Mouse (Mus musculus) myocyte (in vitro differentiated cells): ENCODE measurements around the gene Tbx21.

Experiments
- CEBPB ChIP-seq: IDR thresholded peaks from 2 replicates; pipeline ENCODE4 v1.6.1; 2011; ENCODE audit warnings: mild to moderate bottlenecking, moderate library complexity; ENCODE audit not compliant: poor library complexity, insufficient read depth, severe bottlenecking
- E2F4 ChIP-seq: IDR thresholded peaks from one replicate; pipeline ENCODE4 v1.6.1; 2011; ENCODE audit warnings: mild to moderate bottlenecking, control low read depth, moderate library complexity; ENCODE audit not compliant: insufficient read depth
- MAX ChIP-seq: IDR thresholded peaks from one replicate; pipeline ENCODE4 v1.6.1; 2011; ENCODE audit warnings: low read depth, mild to moderate bottlenecking, control low read depth
- MYOD1 ChIP-seq, 3 experiments: IDR thresholded peaks; one replicate each; pipeline ENCODE4 v1.6.1; 2011; ENCODE audit warnings: control low read depth in 2 of 3, low read depth in 2 of 3, mild to moderate bottlenecking in 2 of 3, moderate library complexity in 1 of 3; ENCODE audit not compliant: insufficient read length in 2 of 3, control insufficient read depth in 1 of 3
- MYOG ChIP-seq, 3 experiments: IDR thresholded peaks; one replicate each; pipeline ENCODE4 v1.6.1; 2011; ENCODE audit warnings: control low read depth in 2 of 3, low read depth in 2 of 3, mild to moderate bottlenecking in 2 of 3; ENCODE audit not compliant: insufficient read length in 2 of 3, control insufficient read depth in 1 of 3, insufficient read depth in 1 of 3
- POLR2A ChIP-seq: IDR thresholded peaks from one replicate; pipeline ENCODE4 v1.6.1; 2011; ENCODE audit warnings: low read depth, mild to moderate bottlenecking, control low read depth, moderate library complexity; ENCODE audit not compliant: insufficient read length
- POLR2AphosphoS2 ChIP-seq: IDR thresholded peaks from one replicate; pipeline ENCODE4 v1.6.1; 2011; ENCODE audit warnings: low read depth, control low read depth; ENCODE audit not compliant: insufficient read length
- REST ChIP-seq: IDR thresholded peaks from one replicate; pipeline ENCODE4 v1.6.1; 2011; ENCODE audit warnings: mild to moderate bottlenecking, control low read depth, moderate library complexity; ENCODE audit not compliant: insufficient read depth, insufficient read length
- SRF ChIP-seq: IDR thresholded peaks from one replicate; pipeline ENCODE4 v1.6.1; 2011; ENCODE audit warnings: low read depth; ENCODE audit not compliant: control insufficient read depth, insufficient read length
- TCF12 ChIP-seq: IDR thresholded peaks from one replicate; pipeline ENCODE4 v1.6.1; 2011; ENCODE audit warnings: mild to moderate bottlenecking, control low read depth; ENCODE audit not compliant: poor library complexity, insufficient read depth, severe bottlenecking
- TCF3 ChIP-seq: IDR thresholded peaks from one replicate; pipeline ENCODE4 v1.6.1; 2011; ENCODE audit warnings: low read depth, control low read depth; ENCODE audit not compliant: insufficient read length
- USF1 ChIP-seq: IDR thresholded peaks from one replicate; pipeline ENCODE4 v1.6.1; 2011; ENCODE audit warnings: low read depth, mild to moderate bottlenecking, control low read depth, moderate library complexity

DNA sequence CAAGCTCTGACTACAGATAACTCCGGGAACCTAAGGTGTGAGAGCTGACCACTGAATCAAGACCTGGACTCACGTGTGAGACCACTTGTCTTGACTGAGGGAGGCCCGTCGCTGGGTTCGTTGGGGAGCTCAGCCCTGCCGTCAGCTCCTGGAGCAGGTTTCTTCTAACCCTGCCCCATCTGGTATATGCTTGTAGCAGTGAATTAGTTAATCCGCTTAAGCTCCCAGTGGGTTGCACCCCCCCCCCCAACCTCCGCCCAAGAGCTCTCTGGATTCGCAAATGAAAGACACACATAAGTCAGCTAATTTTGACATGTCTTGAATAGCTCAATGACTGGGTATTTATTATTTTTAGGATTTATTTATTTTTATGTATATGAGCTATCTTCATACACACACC, 34.8 kb downstream of the Tbx21 start:
- no peak for TF ChIP-seq POLR2AphosphoS2
- TF ChIP-seq POLR2A, result no peak
- TF ChIP-seq MYOD1 (IDR thresholded peaks at IDR 0.05; ENCODE audit: control insufficient read depth in 1 of 3, insufficient read length in 2 of 3, low read depth in 2 of 3), result no peak
- no peak for TF ChIP-seq E2F4
- TF ChIP-seq MAX, result no peak
- no peak for TF ChIP-seq REST
- TF ChIP-seq USF1, result no peak
- TF ChIP-seq SRF, result no peak
- no peak for TF ChIP-seq TCF12
- no peak for TF ChIP-seq CEBPB
- no peak for TF ChIP-seq MYOG (IDR thresholded peaks at IDR 0.05; ENCODE audit: control insufficient read depth in 1 of 3, insufficient read depth in 1 of 3, insufficient read length in 2 of 3, low read depth in 2 of 3)
- TF ChIP-seq TCF3, result no peak
